Mouse (Mus musculus) spleen, adult 2 months (tissue): ENCODE measurements around the gene Rab19.
A peak's percentile ranks its signal among the peaks of the same experiment; 100 is the strongest.

Experiments
- CTCF ChIP-seq: fragments of 200-500 bp; IDR thresholded peaks from 2 replicates; pipeline ENCODE4 v1.5.1; 2011; ENCODE audit warnings: mild to moderate bottlenecking, inconsistent platforms; ENCODE audit not compliant: insufficient read depth, insufficient read length, insufficient replicate concordance; ENCODE audit errors: extremely low read depth
- POLR2A ChIP-seq: fragments of 200-500 bp; IDR thresholded peaks from 2 replicates; pipeline ENCODE4 v1.6.1; 2011; ENCODE audit warnings: low read depth, low read length, inconsistent platforms

- TF ChIP-seq POLR2A (no peak), CTCF (peak; percentile 99)
Measured at GRCm38 (mm10) chr6:39344020-39344419, 37.0 kb upstream of the Rab19 start.
